Mouse (Mus musculus): ENCODE data around the gene Syne2.

DNA sequence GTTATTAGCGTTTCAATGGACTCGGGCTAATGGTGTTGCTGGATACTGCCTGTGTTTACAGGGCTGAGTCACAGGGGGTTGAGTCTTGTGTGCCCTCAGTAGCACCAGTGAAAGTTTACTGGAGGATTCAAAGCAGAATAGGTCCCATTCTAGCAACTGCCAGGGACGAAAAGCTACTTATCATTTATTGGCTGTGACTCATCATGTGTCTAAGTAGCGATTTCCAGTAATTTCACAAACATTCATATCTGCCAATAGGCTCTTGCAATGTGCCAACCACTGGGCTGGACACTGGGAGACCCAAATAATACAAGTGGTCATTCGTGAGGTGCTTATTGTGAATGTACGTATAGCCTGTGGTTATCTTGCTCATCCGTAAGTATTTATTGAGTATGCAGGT lies 2.3 kb downstream of the Syne2 start:
- no peak for TF ChIP-seq POLR2A (IDR thresholded peaks at IDR 0.05; ENCODE audit: borderline replicate concordance, low read depth, low read length)
- TF ChIP-seq CTCF (IDR thresholded peaks at IDR 0.05; ENCODE audit: low read depth, low read length), result no peak
